In genomic region chr11:101841998-101842772, GRCm38 (mm10) we compare ENCODE assay signal across 9 mouse cellular contexts. TPM values are rescaled to one million over a fixed set of nuclear protein-coding genes. Genes with fewer than 3 reads are reported as not detected.
DNase-seq lines count a peak whose midpoint lies in the region; ATAC-seq and TF ChIP-seq lines count a peak whose summit lies in the region.
"Had no signal": no experiment of that assay in that cellular context is flagged by ENCODE, and none has a peak within 500 bp of the region (broad histone marks: within the 10 kb centered on the region; RNA-seq: fewer than 3 reads in every experiment).

No protein-coding gene starts in this region.

- no peak overlapping the region for H3ac ChIP-seq in myocyte (ENCODE audit: control insufficient read depth, insufficient read length)

- H3K79me2 ChIP-seq in myocyte (ENCODE audit: control insufficient read depth, insufficient read depth), result no peaks in the 10 kb centered on the region

- peak; percentile 14 for TF ChIP-seq POLR2A in myocyte (IDR thresholded peaks at IDR 0.05; ENCODE audit: insufficient read length, low read depth)

- no peak overlapping the region for H3K4me3 ChIP-seq in intestine, embryonic 14.5 days (ENCODE audit: low read depth, low read length)
- H3K4me3 ChIP-seq in intestine, postnatal 0 days (ENCODE audit: low read depth, low read length), result no peak overlapping the region
- H3K4me3 ChIP-seq in myocyte, result no peak overlapping the region
- H3K4me3 ChIP-seq in forebrain, embryonic 14.5 days (ENCODE audit: low read depth, low read length), result no peak overlapping the region
- H3K4me3 ChIP-seq: erythroblast, embryonic 14.5 days had no signal

- no peaks in the 10 kb centered on the region for H3K36me3 ChIP-seq in intestine, embryonic 14.5 days (ENCODE audit: control insufficient read depth, insufficient read depth, low read length)
- H3K36me3 ChIP-seq in intestine, postnatal 0 days (ENCODE audit: control insufficient read depth, insufficient read depth), result no peaks in the 10 kb centered on the region
- H3K36me3 ChIP-seq in myocyte (ENCODE audit: control insufficient read depth, insufficient read depth), result no peaks in the 10 kb centered on the region
- H3K36me3 ChIP-seq in forebrain, embryonic 14.5 days (ENCODE audit: control insufficient read depth, insufficient read depth, low read length), result no peaks in the 10 kb centered on the region

- H3K27ac ChIP-seq in intestine, embryonic 14.5 days (ENCODE audit: low read depth), result peak overlapping the region; percentile 64
- H3K27ac ChIP-seq in intestine, postnatal 0 days (ENCODE audit: low read depth, low read length), result no peak overlapping the region
- no peak overlapping the region for H3K27ac ChIP-seq in forebrain, embryonic 14.5 days (ENCODE audit: low read depth, low read length)

- H3K27me3 ChIP-seq in intestine, embryonic 14.5 days (replicated peaks; ENCODE audit: control insufficient read depth, insufficient read depth, low read length), result no peaks in the 10 kb centered on the region
- no peaks in the 10 kb centered on the region for H3K27me3 ChIP-seq in intestine, postnatal 0 days (replicated peaks; ENCODE audit: control insufficient read depth, insufficient read depth, low read length)
- no peaks in the 10 kb centered on the region for H3K27me3 ChIP-seq in myocyte (ENCODE audit: control insufficient read depth, insufficient read depth, insufficient read length)
- H3K27me3 ChIP-seq in forebrain, embryonic 14.5 days (replicated peaks; ENCODE audit: control insufficient read depth, insufficient read depth, low read length), result no peaks in the 10 kb centered on the region

- no peak for DNase-seq in intestine, embryonic 14.5 days (ENCODE audit: low spot score)
- peak; percentile 65 for DNase-seq in cerebellum, adult 8-10 months
- peak; percentile 65 for DNase-seq in kidney, adult 11 months
- no peak for DNase-seq in adrenal gland, postnatal 25 days
- DNase-seq in forebrain, embryonic 14.5 days (ENCODE audit: low spot score), result no peak
- DNase-seq in thymus, postnatal 0 days (ENCODE audit: low spot score), result no peak

- H3K9ac ChIP-seq in intestine, embryonic 14.5 days (ENCODE audit: low read length), result no peak overlapping the region
- no peak overlapping the region for H3K9ac ChIP-seq in intestine, postnatal 0 days (ENCODE audit: low read depth, low read length)
- no peak overlapping the region for H3K9ac ChIP-seq in forebrain, embryonic 14.5 days (ENCODE audit: low read length)

- TF ChIP-seq CTCF in intestine, postnatal 0 days (IDR thresholded peaks at IDR 0.05; ENCODE audit: low read depth), result no peak

- 0 out of 2 replicates have a peak, but pooled peaks cover 11% of the 10 kb centered on the region for H3K4me1 ChIP-seq in intestine, embryonic 14.5 days (replicated peaks; ENCODE audit: control insufficient read depth, insufficient read depth, low read length)
- no peaks in the 10 kb centered on the region for H3K4me1 ChIP-seq in intestine, postnatal 0 days (replicated peaks; ENCODE audit: control insufficient read depth, insufficient read depth, low read length)
- no peaks in the 10 kb centered on the region for H3K4me1 ChIP-seq in forebrain, embryonic 14.5 days (ENCODE audit: control insufficient read depth, insufficient read depth, low read length)

- no peak for ATAC-seq in intestine, embryonic 14.5 days (replicated peaks; ENCODE audit: low FRiP score, low TSS enrichment, low read depth)
- ATAC-seq in intestine, postnatal 0 days, result no peak
- no peak for ATAC-seq in forebrain, embryonic 14.5 days

- WGBS in intestine, embryonic 14.5 days, result 69% methylated on average over 15 of the region's 15 CpGs
- WGBS in intestine, postnatal 0 days, result 74% methylated on average over 15 of the region's 15 CpGs
- WGBS in forebrain, embryonic 14.5 days, result 85% methylated on average over 15 of the region's 15 CpGs

- 0 out of 2 replicates have a peak, but pooled peaks cover 4% of the 10 kb centered on the region for H3K9me3 ChIP-seq in intestine, embryonic 14.5 days (ENCODE audit: control insufficient read depth, low read length)
- H3K9me3 ChIP-seq in intestine, postnatal 0 days (ENCODE audit: control insufficient read depth), result peaks cover 4% of the 10 kb centered on the region; the same call in 1 of the 2 replicates
- H3K9me3 ChIP-seq in forebrain, embryonic 14.5 days (replicated peaks; ENCODE audit: control insufficient read depth, low read length), result no peaks in the 10 kb centered on the region

- H3K4me2 ChIP-seq in intestine, embryonic 14.5 days (ENCODE audit: low read length), result no peak overlapping the region
- H3K4me2 ChIP-seq in intestine, postnatal 0 days (replicated peaks; ENCODE audit: low read depth), result no peak overlapping the region
- peak overlapping the region; percentile 50 for H3K4me2 ChIP-seq in myocyte (ENCODE audit: low read depth)
- H3K4me2 ChIP-seq in forebrain, embryonic 14.5 days (ENCODE audit: low read length), result no peak overlapping the region

TF ChIP-seq in myocyte, 11 proteins besides CTCF, POLR2A, EP300 and RAD21:
- TF ChIP-seq TCF12 (IDR thresholded peaks at IDR 0.05; ENCODE audit: insufficient read depth, poor library complexity, severe bottlenecking) (no peak), CEBPB (IDR thresholded peaks at IDR 0.05; ENCODE audit: insufficient read depth, poor library complexity, severe bottlenecking) (peak; percentile 76; the same call in 1 of the 2 replicates)

RNA-seq across cellular contexts. Expression of gene Meox1, which starts 52.0 kb away (rescaled TPM):
- 3.3 and 4.0 TPM in 2 replicates for polyA plus RNA-seq in intestine, embryonic 14.5 days (2014; fragmentation: Nextera tagmentation; extraction: Ambion mirVana)
- polyA plus RNA-seq in intestine, postnatal 0 days (2015; fragmentation: Nextera tagmentation; extraction: Ambion mirVana), result 3.8 and 4.1 TPM in 2 replicates
- 0.16 TPM for polyA plus RNA-seq in myocyte (2012; fragmentation: generic; extraction: Trizol)
- 4.5 and 5.0 TPM in 2 replicates for total RNA-seq in adrenal gland, postnatal 25 days (2021)
- polyA plus RNA-seq in forebrain, embryonic 14.5 days (2014; fragmentation: Nextera tagmentation; extraction: Ambion mirVana), result 0.34 and 0.49 TPM in 2 replicates
- 2.8 and 3.6 TPM in 2 replicates for polyA plus RNA-seq in thymus, postnatal 0 days (2015; fragmentation: Nextera tagmentation; extraction: Ambion mirVana)
- polyA plus RNA-seq: erythroblast, embryonic 14.5 days had no signal

RNA-seq across cellular contexts. Expression of gene Etv4, which starts 57.0 kb away (rescaled TPM):
- 5.5 and 6.2 TPM in 2 replicates for polyA plus RNA-seq in intestine, embryonic 14.5 days (2014; fragmentation: Nextera tagmentation; extraction: Ambion mirVana)
- polyA plus RNA-seq in intestine, postnatal 0 days (2015; fragmentation: Nextera tagmentation; extraction: Ambion mirVana), result 1.8 and 1.9 TPM in 2 replicates
- 21.2 TPM for polyA plus RNA-seq in myocyte (2012; fragmentation: generic; extraction: Trizol)
- total RNA-seq in adrenal gland, postnatal 25 days (2021), result 1.4 and 1.9 TPM in 2 replicates
- 3.5 and 4.5 TPM in 2 replicates for polyA plus RNA-seq in forebrain, embryonic 14.5 days (2014; fragmentation: Nextera tagmentation; extraction: Ambion mirVana)
- polyA plus RNA-seq in thymus, postnatal 0 days (2015; fragmentation: Nextera tagmentation; extraction: Ambion mirVana), result 1.5 and 2.0 TPM in 2 replicates
- polyA plus RNA-seq: erythroblast, embryonic 14.5 days had no signal

Comparison
In these comparisons a context has a peak if more than half of its experiments do, and no peak if none do; other contexts are left out.
1. DNase-seq: peak in cerebellum, adult 8-10 months (single experiment) and kidney, adult 11 months (single experiment); none in intestine, embryonic 14.5 days (single experiment), adrenal gland, postnatal 25 days (single experiment), forebrain, embryonic 14.5 days (single experiment) and thymus, postnatal 0 days (single experiment).